Mouse (Mus musculus) kidney, adult 2 months (tissue): ENCODE data around the gene Numb.

Source experiments
- CTCF ChIP-seq: fragments of 200-500 bp; conservative IDR thresholded peaks from 2 replicates; pipeline ENCODE4 v1.5.1; 2011; ENCODE audit warnings: low read depth, mild to moderate bottlenecking, control low read depth, low read length, moderate library complexity, mixed read lengths; ENCODE audit not compliant: insufficient read depth, insufficient read length
- POLR2A ChIP-seq: fragments of 200-500 bp; IDR thresholded peaks from one replicate; pipeline ENCODE4 v1.6.1; 2011; ENCODE audit warnings: low read depth, low read length, control low read depth

- TF ChIP-seq CTCF (no peak), POLR2A (no peak)
Observed at GRCm38 (mm10) chr12:83920721-83921441, 853 bp downstream of the Numb start.
